ENCODE assay signal across 20 mouse cellular contexts in the genomic region with DNA sequence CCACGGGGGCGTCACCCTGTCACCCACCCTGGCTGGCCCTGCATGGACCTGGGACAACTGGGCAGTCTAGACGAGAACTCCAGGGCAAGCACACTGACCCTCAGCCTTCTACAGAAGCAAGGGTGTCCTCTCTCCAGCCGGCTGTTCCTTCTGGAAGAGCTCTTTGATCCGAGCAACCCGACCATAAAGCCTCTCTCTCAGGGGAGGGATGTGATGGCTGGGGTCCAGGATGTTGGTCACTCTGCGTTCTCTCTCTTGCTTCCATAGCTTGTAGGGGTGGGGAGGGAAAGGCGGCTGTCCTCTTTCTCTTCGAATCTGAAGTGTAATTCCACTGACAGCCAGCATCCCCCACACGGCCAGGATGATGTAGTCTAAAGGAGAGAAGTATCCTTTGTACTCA. TPM values are rescaled to one million over a fixed set of nuclear protein-coding genes. Genes with fewer than 3 reads are reported as not detected.
DNase-seq lines count a peak whose midpoint lies in the region; ATAC-seq and TF ChIP-seq lines count a peak whose summit lies in the region.
"Had no signal": no experiment of that assay in that cellular context is flagged by ENCODE, and none has a peak within 500 bp of the region (broad histone marks: within the 10 kb centered on the region; RNA-seq: fewer than 3 reads in every experiment).

No protein-coding gene starts in this region.

- H3K4me1 ChIP-seq in heart, adult 2 months (ENCODE audit: control insufficient read depth, insufficient read depth, low read length): no peaks in the 10 kb centered on the region
- no peaks in the 10 kb centered on the region for H3K4me1 ChIP-seq in kidney, embryonic 16.5 days (ENCODE audit: insufficient read depth, low read length)
- no peaks in the 10 kb centered on the region for H3K4me1 ChIP-seq in neural tube, embryonic 15.5 days
- H3K4me1 ChIP-seq: forebrain, embryonic 15.5 days; hindbrain, embryonic 10.5 days; midbrain, embryonic 13.5 days had no signal

- H3K79me2 ChIP-seq in heart, adult 2 months (replicated peaks; ENCODE audit: control insufficient read depth, insufficient read depth, low read length): no peaks in the 10 kb centered on the region

- H3K4me2 ChIP-seq in kidney, embryonic 16.5 days (replicated peaks; ENCODE audit: low read depth, low read length): no peak overlapping the region
- H3K4me2 ChIP-seq in neural tube, embryonic 15.5 days: no peak overlapping the region
- H3K4me2 ChIP-seq: forebrain, embryonic 15.5 days; midbrain, embryonic 13.5 days had no signal

- DNase-seq in adrenal gland, postnatal 10 days: peak; percentile 24
- DNase-seq in adrenal gland, adult 8-10 months: no peak
- peak; percentile 39 for DNase-seq in heart, postnatal 4 days
- DNase-seq in heart, adult 2 months: no peak
- DNase-seq in kidney, postnatal 10 days: peak; percentile 57
- peak; percentile 54 for DNase-seq in testis, postnatal 10 days (ENCODE audit: low spot score)
- DNase-seq: cerebellum, adult 11-12 months; cerebellum, postnatal 25 days; embryo, embryonic 11 days; liver; thymus, adult 18-20 months; thymus, postnatal 4 days had no signal

- H3K27ac ChIP-seq in heart, adult 2 months: no peak overlapping the region
- no peak overlapping the region for H3K27ac ChIP-seq in kidney, embryonic 16.5 days (ENCODE audit: low read length)
- no peak overlapping the region for H3K27ac ChIP-seq in neural tube, embryonic 15.5 days (replicated peaks)
- H3K27ac ChIP-seq: forebrain, embryonic 15.5 days; hindbrain, embryonic 10.5 days; midbrain, embryonic 13.5 days had no signal

- no peak overlapping the region for H3K9ac ChIP-seq in heart, adult 2 months (ENCODE audit: low read depth, low read length)
- no peak overlapping the region for H3K9ac ChIP-seq in kidney, embryonic 16.5 days (replicated peaks; ENCODE audit: low read length)
- H3K9ac ChIP-seq in neural tube, embryonic 15.5 days (replicated peaks): no peak overlapping the region
- H3K9ac ChIP-seq: forebrain, embryonic 15.5 days; midbrain, embryonic 13.5 days had no signal

- H3K27me3 ChIP-seq in heart, adult 2 months (ENCODE audit: control insufficient read depth, insufficient read depth, low read length): no peaks in the 10 kb centered on the region
- H3K27me3 ChIP-seq in kidney, embryonic 16.5 days (ENCODE audit: insufficient read depth, low read length): no peaks in the 10 kb centered on the region
- no peaks in the 10 kb centered on the region for H3K27me3 ChIP-seq in neural tube, embryonic 15.5 days (replicated peaks)
- H3K27me3 ChIP-seq: forebrain, embryonic 15.5 days; midbrain, embryonic 13.5 days had no signal

- ATAC-seq in kidney, embryonic 16.5 days (ENCODE audit: low FRiP score, low TSS enrichment): no peak
- no peak for ATAC-seq in neural tube, embryonic 15.5 days (ENCODE audit: low FRiP score)
- ATAC-seq: CD4-positive, CD25-positive, alpha-beta regulatory T cell, adult 4 months; forebrain, embryonic 15.5 days; lung, postnatal 0 days; midbrain, embryonic 13.5 days had no signal

- TF ChIP-seq EP300 in heart, adult 2 months (IDR thresholded peaks at IDR 0.05; ENCODE audit: insufficient read depth, low read depth, low read length): no peak

- no peak for TF ChIP-seq CTCF in heart, adult 2 months (IDR thresholded peaks at IDR 0.05)

- 70% methylated on average over 10 of the region's 10 CpGs for WGBS in heart, adult 2 months
- 43% methylated on average over 10 of the region's 10 CpGs for WGBS in kidney, embryonic 16.5 days
- 83% methylated on average over 10 of the region's 10 CpGs for WGBS in neural tube, embryonic 15.5 days

- no peak for TF ChIP-seq POLR2A in heart, adult 2 months (IDR thresholded peaks at IDR 0.05; ENCODE audit: insufficient read depth, low read depth, low read length)

- intact Hi-C loops in heart, adult 2 months (cut with DNase I): no loop called here

- no peak overlapping the region for H3K4me3 ChIP-seq in heart, adult 2 months
- H3K4me3 ChIP-seq in kidney, embryonic 16.5 days (ENCODE audit: low read length): no peak overlapping the region
- H3K4me3 ChIP-seq in neural tube, embryonic 15.5 days (replicated peaks): no peak overlapping the region
- H3K4me3 ChIP-seq: forebrain, embryonic 15.5 days; hindbrain, embryonic 10.5 days; midbrain, embryonic 13.5 days; myocyte had no signal

- no peaks in the 10 kb centered on the region for H3K9me3 ChIP-seq in kidney, embryonic 16.5 days (ENCODE audit: low read length)
- H3K9me3 ChIP-seq in neural tube, embryonic 15.5 days (replicated peaks): no peaks in the 10 kb centered on the region
- H3K9me3 ChIP-seq: forebrain, embryonic 15.5 days; hindbrain, embryonic 10.5 days; midbrain, embryonic 13.5 days had no signal

- no peaks in the 10 kb centered on the region for H3K36me3 ChIP-seq in heart, adult 2 months (ENCODE audit: control insufficient read depth, insufficient read depth, low read length)
- H3K36me3 ChIP-seq in kidney, embryonic 16.5 days (ENCODE audit: insufficient read depth, low read length): peaks cover 54% of the 10 kb centered on the region
- peaks cover 76% of the 10 kb centered on the region for H3K36me3 ChIP-seq in neural tube, embryonic 15.5 days

RNA-seq across cellular contexts. Expression of gene Ints13, which starts 26.0 kb away (rescaled TPM):
- 10 to 100 TPM; 33.7 to 37.9 TPM for total RNA-seq in adrenal gland, postnatal 10 days (2021)
- total RNA-seq in adrenal gland, adult 8-10 months (2022): 10 to 100 TPM; 30.0 to 55.3 (median 40.2) TPM
- 10 to 100 TPM; 28.4 to 35.0 TPM for total RNA-seq in heart, postnatal 4 days (2021)
- total RNA-seq in heart, adult 2 months (2021): 10 to 100 TPM; 17.8 to 18.2 TPM
- 8.5 and 20.5 TPM in 2 replicates for polyA plus RNA-seq in heart, adult 2 months (2012; rRNA removed)
- 79.5 and 83.1 TPM in 2 replicates for polyA plus RNA-seq in kidney, embryonic 16.5 days (2015; fragmentation: Nextera tagmentation; extraction: Ambion mirVana)
- 40.5 and 51.7 TPM in 2 replicates for polyA plus RNA-seq in neural tube, embryonic 15.5 days (2015; fragmentation: Nextera tagmentation; extraction: Ambion mirVana)

RNA-seq across cellular contexts. Expression of gene Fgfr1op2, which starts 26.6 kb away (rescaled TPM):
- total RNA-seq in adrenal gland, postnatal 10 days (2021): 10 to 100 TPM; 80.4 to 81.7 TPM
- total RNA-seq in adrenal gland, adult 8-10 months (2022): 100 to 1,000 TPM in 3 of 4 experiments, 10 to 100 TPM in 1; 96.5 to 112 (median 105) TPM
- 10 to 100 TPM; 63.8 to 66.8 TPM for total RNA-seq in heart, postnatal 4 days (2021)
- 10 to 100 TPM; 67.5 to 72.2 TPM for total RNA-seq in heart, adult 2 months (2021)
- 31.3 and 42.6 TPM in 2 replicates for polyA plus RNA-seq in heart, adult 2 months (2012; rRNA removed)
- polyA plus RNA-seq in kidney, embryonic 16.5 days (2015; fragmentation: Nextera tagmentation; extraction: Ambion mirVana): 92.6 and 92.7 TPM in 2 replicates
- 39.8 and 57.3 TPM in 2 replicates for polyA plus RNA-seq in neural tube, embryonic 15.5 days (2015; fragmentation: Nextera tagmentation; extraction: Ambion mirVana)

RNA-seq across cellular contexts. Expression of gene Med21, which starts 38.7 kb away (rescaled TPM):
- 10 to 100 TPM; 55.1 to 59.5 TPM for total RNA-seq in adrenal gland, postnatal 10 days (2021)
- 10 to 100 TPM; 59.0 to 79.5 (median 69.0) TPM for total RNA-seq in adrenal gland, adult 8-10 months (2022)
- total RNA-seq in heart, postnatal 4 days (2021): 10 to 100 TPM; 64.0 to 67.8 TPM
- 10 to 100 TPM; 43.0 to 50.5 TPM for total RNA-seq in heart, adult 2 months (2021)
- 39.4 and 77.7 TPM in 2 replicates for polyA plus RNA-seq in heart, adult 2 months (2012; rRNA removed)
- polyA plus RNA-seq in kidney, embryonic 16.5 days (2015; fragmentation: Nextera tagmentation; extraction: Ambion mirVana): 142 and 151 TPM in 2 replicates
- 124 and 135 TPM in 2 replicates for polyA plus RNA-seq in neural tube, embryonic 15.5 days (2015; fragmentation: Nextera tagmentation; extraction: Ambion mirVana)

RNA-seq across cellular contexts. Expression of gene Tm7sf3, which starts 39.0 kb away (rescaled TPM):
- 10 to 100 TPM; 41.9 to 45.0 TPM for total RNA-seq in adrenal gland, postnatal 10 days (2021)
- 10 to 100 TPM; 46.1 to 69.9 (median 58.5) TPM for total RNA-seq in adrenal gland, adult 8-10 months (2022)
- total RNA-seq in heart, postnatal 4 days (2021): 10 to 100 TPM; 25.4 to 25.5 TPM
- 10 to 100 TPM; 14.6 to 18.0 TPM for total RNA-seq in heart, adult 2 months (2021)
- polyA plus RNA-seq in heart, adult 2 months (2012; rRNA removed): 9.7 and 12.2 TPM in 2 replicates
- 41.9 and 44.7 TPM in 2 replicates for polyA plus RNA-seq in kidney, embryonic 16.5 days (2015; fragmentation: Nextera tagmentation; extraction: Ambion mirVana)
- polyA plus RNA-seq in neural tube, embryonic 15.5 days (2015; fragmentation: Nextera tagmentation; extraction: Ambion mirVana): 29.3 and 31.3 TPM in 2 replicates

Comparison
In these comparisons a context has a peak if more than half of its experiments do, and no peak if none do; other contexts are left out.
1. DNase-seq: peak in adrenal gland, postnatal 10 days (single experiment), heart, postnatal 4 days (single experiment), kidney, postnatal 10 days (single experiment) and testis, postnatal 10 days (single experiment); none in adrenal gland, adult 8-10 months (single experiment) and heart, adult 2 months (0 of 2).